Mouse (Mus musculus) heart, embryonic 16.5 days (tissue): ENCODE results near the gene Baz2b. TPM values are rescaled to one million over a fixed set of nuclear protein-coding genes. Genes with fewer than 3 reads are reported as not detected.
A peak's percentile ranks its signal among the peaks of the same experiment; 100 is the strongest.
"Not testable (repeated sequence)": the region's sequence is repeated elsewhere in the genome, so short reads cannot be mapped to it uniquely, and the experiment has no call there.

ENCODE experiments used
- ATAC-seq: fragments of 200-750 bp; cut with Nextera tagmentation; replicated peaks from 2 replicates; pipeline ENCODE4 v1.8.0; 2017; ENCODE audit warnings: moderate number of reproducible peaks; ENCODE audit not compliant: insufficient read depth, low FRiP score; ENCODE audit errors: extremely low read depth
- H3K27ac ChIP-seq: fragments of 300-500 bp; sonication (generic); 2 replicates; pipeline ENCODE4 v1.5.1; 2014; ENCODE audit warnings: mild to moderate bottlenecking, low read length, control low read depth, moderate library complexity
- H3K27me3 ChIP-seq: fragments of 300-500 bp; sonication (generic); 2 replicates; pipeline ENCODE4 v1.6.1; 2014; ENCODE audit warnings: low read length, mixed read lengths; ENCODE audit not compliant: control insufficient read depth, insufficient read depth
- H3K36me3 ChIP-seq: fragments of 300-500 bp; sonication (generic); 2 replicates; pipeline ENCODE4 v1.6.1; 2014; ENCODE audit not compliant: control insufficient read depth, insufficient read depth
- H3K4me1 ChIP-seq: fragments of 300-500 bp; sonication (generic); 2 replicates; pipeline ENCODE4 v1.6.1; 2014; ENCODE audit warnings: low read length, mixed read lengths; ENCODE audit not compliant: control insufficient read depth, insufficient read depth
- H3K4me2 ChIP-seq: fragments of 300-500 bp; sonication (generic); 2 replicates; pipeline ENCODE4 v1.6.1; 2014; ENCODE audit warnings: low read depth, mild to moderate bottlenecking, control low read depth, low read length
- H3K4me3 ChIP-seq: fragments of 300-500 bp; sonication (generic); 2 replicates; pipeline ENCODE4 v1.5.1; 2014; ENCODE audit warnings: mild to moderate bottlenecking, control low read depth, low read length
- H3K9ac ChIP-seq: fragments of 300-500 bp; sonication (generic); 2 replicates; pipeline ENCODE4 v1.6.1; 2014; ENCODE audit warnings: low read length, control low read depth
- H3K9me3 ChIP-seq: fragments of 300-500 bp; sonication (generic); replicated peaks from 2 replicates; pipeline ENCODE4 v1.6.1; 2016; ENCODE audit warnings: low read length; ENCODE audit not compliant: control insufficient read depth
- WGBS: fragments of 180-500 bp; shearing (Covaris S2); extraction: QIAGEN DNeasy Blood & Tissue Kit; methylation state at CpG from one replicate; pipeline ENCODE4 v1.1.7; 2014; 5-methylcytosine and 5-hydroxymethylcytosine counted together
- polyA plus RNA-seq: library from polyadenylated mRNA; unstranded; fragments of >200 nt; fragmentation: Nextera tagmentation; extraction: Ambion mirVana; gene quantifications from 2 replicates; pipeline ENCODE4 v1.2.1, GENCODE M21; 2015

Baz2b gene
- polyA plus RNA-seq, 1 experiment from 2014 or later, result 42.7 TPM

GRCm38 (mm10) chr2:60082225-60082624, 127.4 kb downstream of the Baz2b start:
- ATAC-seq, result no peak
- Histone ChIP-seq H3K9me3 (no peaks in the 10 kb centered on the region), H3K4me3 (no peak overlapping the region), H3K4me2 (no peak overlapping the region), H3K36me3 (no peaks in the 10 kb centered on the region), H3K27ac (no peak overlapping the region), H3K27me3 (no peaks in the 10 kb centered on the region), H3K9ac (no peak overlapping the region), H3K4me1 (peaks cover 26% of the 10 kb centered on the region)
- 88% methylated on average over 4 of the region's 4 CpGs for WGBS

DNA sequence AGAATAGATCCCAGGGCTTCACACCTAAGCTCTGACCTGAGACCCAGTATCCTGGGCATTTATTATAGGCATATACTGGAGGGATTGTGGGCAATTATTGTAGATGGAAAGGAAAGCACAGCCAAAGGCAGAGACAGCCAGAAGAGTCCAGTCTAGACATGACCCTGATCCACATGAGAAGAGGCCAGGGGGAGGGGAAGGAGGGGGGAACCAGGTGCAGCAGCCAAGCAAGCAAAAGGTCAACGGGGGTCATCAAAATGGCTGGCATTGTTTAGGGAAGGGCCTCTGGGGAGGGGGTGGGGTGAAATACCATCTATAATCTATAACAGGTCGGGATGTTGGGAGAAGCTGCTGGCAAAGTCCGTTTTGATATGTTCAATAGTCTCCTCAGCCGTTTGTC, 128.8 kb downstream of the Baz2b start:
- Histone ChIP-seq H3K4me2 (no peak overlapping the region), H3K27ac (no peak overlapping the region), H3K27me3 (no peaks in the 10 kb centered on the region), H3K36me3 (no peaks in the 10 kb centered on the region), H3K9me3 (no peaks in the 10 kb centered on the region), H3K9ac (no peak overlapping the region), H3K4me1 (peaks cover 17% of the 10 kb centered on the region), H3K4me3 (no peak overlapping the region)
- no peak for ATAC-seq
- WGBS, result 68% methylated on average over 4 of the region's 4 CpGs

GRCm38 (mm10) chr2:60077631-60078030, 132.0 kb downstream of the Baz2b start:
- Histone ChIP-seq H3K36me3 (no peaks in the 10 kb centered on the region), H3K9ac (no peak overlapping the region), H3K4me2 (no peak overlapping the region), H3K9me3 (no peaks in the 10 kb centered on the region), H3K4me3 (no peak overlapping the region), H3K4me1 (peaks cover 10% of the 10 kb centered on the region), H3K27me3 (no peaks in the 10 kb centered on the region), H3K27ac (no peak overlapping the region)
- 76% methylated on average over 9 of the region's 9 CpGs for WGBS
- no peak for ATAC-seq

DNA sequence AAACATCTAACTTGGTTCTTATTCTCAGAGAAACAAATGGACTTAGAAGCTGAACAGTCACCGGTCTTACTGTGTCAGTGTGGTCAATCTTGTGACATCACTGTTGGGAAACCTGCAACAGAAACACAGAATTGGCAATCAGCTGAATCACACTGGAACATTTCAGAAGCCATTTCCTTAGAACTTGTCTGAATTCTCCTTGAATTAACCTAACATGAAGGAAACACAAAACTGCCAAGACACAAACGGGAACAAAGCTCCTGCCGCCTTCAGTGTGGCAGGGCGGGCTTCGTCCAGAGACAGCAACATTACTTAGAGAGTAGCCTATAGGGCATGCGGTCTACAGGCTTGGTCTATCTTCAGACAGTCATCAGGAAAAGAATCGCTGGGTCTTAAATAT, 132.8 kb downstream of the Baz2b start:
- Histone ChIP-seq H3K9me3 (no peaks in the 10 kb centered on the region), H3K9ac (no peak overlapping the region), H3K4me2 (no peak overlapping the region), H3K27ac (peak overlapping the region; percentile 5; the same call in 1 of the 2 replicates), H3K36me3 (no peaks in the 10 kb centered on the region), H3K27me3 (no peaks in the 10 kb centered on the region), H3K4me1 (peaks cover 12% of the 10 kb centered on the region), H3K4me3 (no peak overlapping the region)
- 63% methylated on average over 7 of the region's 7 CpGs for WGBS
- ATAC-seq, result no peak

DNA sequence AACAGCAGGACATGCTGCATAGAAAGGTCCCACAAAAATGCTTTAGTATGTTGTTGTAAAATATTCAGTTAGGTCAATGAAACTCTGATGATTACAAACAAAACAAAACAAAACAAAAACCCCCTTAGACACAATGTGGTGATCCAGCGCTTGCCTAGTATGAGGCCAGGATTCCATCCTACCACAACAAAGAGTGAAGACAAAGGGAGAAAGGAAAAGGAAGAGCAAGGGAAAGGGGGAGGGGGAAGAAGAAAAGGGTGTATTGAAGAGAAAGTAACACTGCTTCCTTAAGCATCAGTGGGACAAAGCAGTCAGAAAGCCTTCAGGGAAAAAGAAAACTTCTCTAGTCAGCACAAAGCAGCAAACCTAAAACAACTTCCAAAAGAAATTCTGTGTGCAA, 133.6 kb downstream of the Baz2b start:
- no peak overlapping the region for H3K27ac ChIP-seq
- no peak for ATAC-seq
- WGBS, result 57% methylated on average over 1 of the region's 1 CpGs

GRCm38 (mm10) chr2:60073798-60074197, 135.8 kb downstream of the Baz2b start:
- 74% methylated on average over 1 of the region's 1 CpGs for WGBS
- H3K27me3 ChIP-seq, H3K4me2 ChIP-seq, H3K27ac ChIP-seq, H3K4me3 ChIP-seq, H3K9me3 ChIP-seq, ATAC-seq, H3K36me3 ChIP-seq, H3K9ac ChIP-seq: not testable (repeated sequence)
- H3K4me1 ChIP-seq, result peaks cover 12% of the 10 kb centered on the region

More for the DNA sequence above, 133.6 kb downstream of the Baz2b start:
- no peaks in the 10 kb centered on the region for H3K36me3 ChIP-seq
- H3K4me3 ChIP-seq, result no peak overlapping the region
- H3K4me2 ChIP-seq, result no peak overlapping the region
- no peaks in the 10 kb centered on the region for H3K9me3 ChIP-seq
- H3K27me3 ChIP-seq, result no peaks in the 10 kb centered on the region
- no peak overlapping the region for H3K9ac ChIP-seq
- H3K4me1 ChIP-seq, result peaks cover 16% of the 10 kb centered on the region

DNA sequence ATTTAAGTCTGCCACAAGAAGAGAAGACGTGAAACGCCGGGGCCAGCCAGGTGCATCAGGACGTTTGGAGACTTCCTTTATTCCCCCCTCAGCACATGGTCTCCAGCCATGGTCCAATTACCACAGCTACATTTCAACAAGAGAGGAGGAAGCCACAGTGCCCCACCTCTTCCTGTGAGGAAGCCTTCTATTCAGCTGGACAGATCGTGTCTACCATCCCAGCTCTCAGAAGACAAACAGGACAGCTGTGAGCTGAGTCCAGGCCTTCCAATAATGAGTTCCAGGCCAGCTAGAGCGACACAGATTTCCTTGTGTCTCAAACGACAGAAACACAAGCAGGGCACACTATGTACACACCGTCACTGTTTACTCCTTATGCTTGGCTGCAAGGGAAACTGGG, 137.8 kb downstream of the Baz2b start:
- Histone ChIP-seq H3K4me1 (peaks cover 10% of the 10 kb centered on the region), H3K9me3 (no peaks in the 10 kb centered on the region), H3K27ac (peak overlapping the region; percentile 52), H3K4me3 (no peak overlapping the region), H3K4me2 (no peak overlapping the region), H3K36me3 (peaks cover 3% of the 10 kb centered on the region; the same call in 1 of the 2 replicates), H3K27me3 (no peaks in the 10 kb centered on the region), H3K9ac (no peak overlapping the region)
- 51% methylated on average over 8 of the region's 8 CpGs for WGBS
- ATAC-seq, result peak; percentile 49

DNA sequence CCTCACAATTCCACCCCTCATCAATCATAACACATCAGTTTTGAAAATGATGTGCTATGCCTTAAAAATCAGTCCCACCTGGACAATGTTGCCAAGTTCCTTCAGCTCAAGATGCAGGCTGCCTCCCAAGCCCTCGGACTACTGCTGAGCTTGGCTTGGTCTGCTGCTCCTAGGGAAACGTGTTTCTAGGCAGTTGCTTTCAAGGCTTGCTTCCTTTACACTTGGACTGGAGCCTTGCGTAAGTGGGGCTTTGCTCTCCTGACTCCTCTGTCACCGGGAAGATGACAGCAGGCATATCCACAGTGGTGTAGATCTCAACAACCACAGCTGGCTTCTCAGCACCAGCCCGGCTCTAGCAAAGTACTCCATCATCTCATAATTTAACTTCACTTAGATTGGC, 138.7 kb downstream of the Baz2b start:
- no peak overlapping the region for H3K9ac ChIP-seq

DNA sequence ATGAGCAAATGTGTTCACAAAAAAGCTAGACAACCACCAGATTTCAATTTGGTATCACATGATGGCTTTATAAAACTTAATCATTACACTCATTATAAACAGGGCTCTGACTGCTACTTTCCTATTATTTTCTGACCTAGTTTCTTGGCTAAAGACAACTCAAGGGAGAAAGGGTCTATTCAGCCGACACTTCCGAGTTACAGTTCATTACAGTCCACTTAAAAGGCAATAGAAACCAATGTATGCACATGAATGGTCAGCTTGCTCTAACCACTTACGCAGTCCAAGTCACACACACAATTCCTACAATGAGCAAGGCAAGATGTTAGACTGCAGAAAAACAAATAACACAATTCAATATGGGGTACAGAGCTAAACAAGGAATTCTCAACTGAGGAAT, 141.2 kb downstream of the Baz2b start:
- Histone ChIP-seq H3K4me1 (peaks cover 8% of the 10 kb centered on the region), H3K9ac (no peak overlapping the region), H3K27me3 (no peaks in the 10 kb centered on the region), H3K4me2 (no peak overlapping the region), H3K9me3 (peaks cover 4% of the 10 kb centered on the region; the same call in 1 of the 2 replicates), H3K4me3 (no peak overlapping the region), H3K36me3 (peaks cover 16% of the 10 kb centered on the region), H3K27ac (no peak overlapping the region)
- WGBS, result 86% methylated on average over 3 of the region's 3 CpGs
- no peak for ATAC-seq

More for the DNA sequence above, 138.7 kb downstream of the Baz2b start:
- WGBS, result 73% methylated on average over 5 of the region's 5 CpGs
- H3K9me3 ChIP-seq, result no peaks in the 10 kb centered on the region
- H3K4me1 ChIP-seq, result peaks cover 10% of the 10 kb centered on the region
- H3K27me3 ChIP-seq, result no peaks in the 10 kb centered on the region
- H3K27ac ChIP-seq, result peak overlapping the region; percentile 31
- peaks cover 3% of the 10 kb centered on the region; the same call in 1 of the 2 replicates for H3K36me3 ChIP-seq
- no peak overlapping the region for H3K4me2 ChIP-seq
- no peak overlapping the region for H3K4me3 ChIP-seq
- ATAC-seq, result no peak
